ENCODE assay signal across 8 mouse cellular contexts in genomic region chr5:90365141-90365951, GRCm38 (mm10). TPM values are rescaled to one million over a fixed set of nuclear protein-coding genes. Genes with fewer than 3 reads are reported as not detected.
DNase-seq lines count a peak whose midpoint lies in the region; ATAC-seq and TF ChIP-seq lines count a peak whose summit lies in the region.

No protein-coding gene starts in this region.

- no peaks in the 10 kb centered on the region for H3K9me3 ChIP-seq in E14TG2a.4 (ENCODE audit: low read length)
- no peaks in the 10 kb centered on the region for H3K9me3 ChIP-seq in heart, embryonic 14.5 days (ENCODE audit: control insufficient read depth, low read length)
- no peaks in the 10 kb centered on the region for H3K9me3 ChIP-seq in liver, embryonic 16.5 days (replicated peaks; ENCODE audit: control insufficient read depth, low read length)
- no peaks in the 10 kb centered on the region for H3K9me3 ChIP-seq in neural tube, embryonic 11.5 days (ENCODE audit: control insufficient read depth, low read length)

- H3K27me3 ChIP-seq in E14TG2a.4 (ENCODE audit: insufficient read depth, low read length), result no peaks in the 10 kb centered on the region
- H3K27me3 ChIP-seq in heart, embryonic 14.5 days (ENCODE audit: control insufficient read depth, insufficient read depth, low read length), result no peaks in the 10 kb centered on the region
- H3K27me3 ChIP-seq in liver, embryonic 16.5 days (ENCODE audit: control insufficient read depth, insufficient read depth, low read depth, low read length), result no peaks in the 10 kb centered on the region
- no peaks in the 10 kb centered on the region for H3K27me3 ChIP-seq in neural tube, embryonic 11.5 days (ENCODE audit: control insufficient read depth, insufficient read depth, low read length)
- no peaks in the 10 kb centered on the region for H3K27me3 ChIP-seq in testis, adult 2 months (ENCODE audit: control insufficient read depth, insufficient read depth, low read length)

- H3K4me3 ChIP-seq in E14TG2a.4 (replicated peaks; ENCODE audit: low read length), result peak overlapping the region; percentile 94
- H3K4me3 ChIP-seq in brown adipose tissue, adult 24 weeks (ENCODE audit: insufficient read depth, low read depth, low read length), result peak overlapping the region; percentile 99
- H3K4me3 ChIP-seq in heart, embryonic 14.5 days (ENCODE audit: control insufficient read depth in 1 of 2, insufficient read depth in 1 of 2, low read depth in 1 of 2, low read length in 2 of 2), result peak overlapping the region; percentile 76 to 97
- H3K4me3 ChIP-seq in liver, embryonic 16.5 days (ENCODE audit: low read depth, low read length), result peak overlapping the region; percentile 95
- peak overlapping the region; percentile 91 for H3K4me3 ChIP-seq in neural tube, embryonic 11.5 days (ENCODE audit: low read depth, low read length)
- peak overlapping the region; percentile 96 for H3K4me3 ChIP-seq in testis, adult 2 months (ENCODE audit: control insufficient read depth, low read depth, low read length)

- H3K36me3 ChIP-seq in E14TG2a.4 (ENCODE audit: insufficient read depth, low read length), result peaks cover 32% of the 10 kb centered on the region
- H3K36me3 ChIP-seq in heart, embryonic 14.5 days (ENCODE audit: control insufficient read depth, insufficient read depth, low read length), result peaks cover 15% of the 10 kb centered on the region
- H3K36me3 ChIP-seq in liver, embryonic 16.5 days (ENCODE audit: control insufficient read depth, insufficient read depth), result no peaks in the 10 kb centered on the region
- H3K36me3 ChIP-seq in neural tube, embryonic 11.5 days (ENCODE audit: control insufficient read depth, insufficient read depth, low read length), result no peaks in the 10 kb centered on the region
- H3K36me3 ChIP-seq in testis, adult 2 months (ENCODE audit: control insufficient read depth, insufficient read depth, low read length), result no peaks in the 10 kb centered on the region

- 1% methylated on average over 51 of the region's 61 CpGs for WGBS in heart, embryonic 14.5 days
- under 1% methylated on average over 53 of the region's 61 CpGs for WGBS in liver, embryonic 16.5 days (ENCODE audit: insufficient replicate concordance)
- under 1% methylated on average over 50 of the region's 61 CpGs for WGBS in neural tube, embryonic 11.5 days

- peak; percentile 69 for ATAC-seq in erythroid progenitor cell, adult 5-6 weeks (replicated peaks; ENCODE audit: low FRiP score, poor library complexity, severe bottlenecking)
- peak; percentile 36; the same call in 1 of the 2 replicates for ATAC-seq in heart, embryonic 14.5 days (ENCODE audit: insufficient number of reproducible peaks, insufficient read depth, low FRiP score, low read depth)
- peak; percentile 25 for ATAC-seq in liver, embryonic 16.5 days (ENCODE audit: low read depth)
- ATAC-seq in neural tube, embryonic 11.5 days (ENCODE audit: insufficient read depth, low FRiP score, low TSS enrichment), result peak; percentile 53

- peak overlapping the region; percentile 78 for H3K27ac ChIP-seq in brown adipose tissue, adult 24 weeks (replicated peaks; ENCODE audit: low read depth, low read length)
- H3K27ac ChIP-seq in heart, embryonic 14.5 days (replicated peaks in 1 of 2; ENCODE audit: control insufficient read depth in 1 of 2, insufficient read depth in 1 of 2, low read depth in 2 of 2, low read length in 2 of 2), result peak overlapping the region; percentile 79 to 100
- peak overlapping the region; percentile 98 for H3K27ac ChIP-seq in liver, embryonic 16.5 days (ENCODE audit: low read length)
- peak overlapping the region; percentile 98 for H3K27ac ChIP-seq in neural tube, embryonic 11.5 days (ENCODE audit: low read depth, low read length)
- peak overlapping the region; percentile 90 for H3K27ac ChIP-seq in testis, adult 2 months (ENCODE audit: control insufficient read depth, insufficient read depth, low read depth, low read length)

- H3K4me2 ChIP-seq in heart, embryonic 14.5 days (ENCODE audit: low read length), result peak overlapping the region; percentile 82
- H3K4me2 ChIP-seq in liver, embryonic 16.5 days (ENCODE audit: low read depth, low read length), result peak overlapping the region; percentile 70
- peak overlapping the region; percentile 52 for H3K4me2 ChIP-seq in neural tube, embryonic 11.5 days (ENCODE audit: low read depth)

- TF ChIP-seq CTCF in E14TG2a.4 (conservative IDR thresholded peaks at IDR 0.05; ENCODE audit: low read length), result no peak
- TF ChIP-seq CTCF in testis, adult 2 months (IDR thresholded peaks at IDR 0.05; ENCODE audit: control insufficient read depth, insufficient read depth, insufficient replicate concordance, low read depth, low read length), result no peak

- DNase-seq in kidney, postnatal 25 days, result peak; percentile 60 to 79
- DNase-seq in neural tube, embryonic 11.5 days (ENCODE audit: low spot score), result peak; percentile 64

- TF ChIP-seq POLR2A in testis, adult 2 months (IDR thresholded peaks at IDR 0.05; ENCODE audit: control insufficient read depth, low read depth, low read length), result no peak

- peaks cover 43% of the 10 kb centered on the region for H3K4me1 ChIP-seq in E14TG2a.4 (replicated peaks; ENCODE audit: low read depth, low read length)
- no peaks in the 10 kb centered on the region; the same call in 1 of the 2 replicates for H3K4me1 ChIP-seq in brown adipose tissue, adult 24 weeks (ENCODE audit: control insufficient read depth, insufficient read depth, insufficient read length, low read length)
- peaks cover 0 to 30% of the 10 kb centered on the region in 2 experiments; a peak in 3 of 4 replicates for H3K4me1 ChIP-seq in heart, embryonic 14.5 days (ENCODE audit: control insufficient read depth in 2 of 2, insufficient read depth in 2 of 2, low read length in 2 of 2)
- peaks cover 5% of the 10 kb centered on the region for H3K4me1 ChIP-seq in liver, embryonic 16.5 days (ENCODE audit: control insufficient read depth, low read depth, low read length)
- peaks cover 14% of the 10 kb centered on the region for H3K4me1 ChIP-seq in neural tube, embryonic 11.5 days (ENCODE audit: control insufficient read depth, insufficient read depth, low read length)
- H3K4me1 ChIP-seq in testis, adult 2 months (ENCODE audit: control insufficient read depth, insufficient read depth, low read length), result peaks cover 3% of the 10 kb centered on the region

- peak overlapping the region; percentile 100 for H3K9ac ChIP-seq in heart, embryonic 14.5 days (ENCODE audit: low read length)
- peak overlapping the region; percentile 97 for H3K9ac ChIP-seq in liver, embryonic 16.5 days (ENCODE audit: low read depth, low read length)
- H3K9ac ChIP-seq in neural tube, embryonic 11.5 days (ENCODE audit: low read length), result peak overlapping the region; percentile 96

RNA-seq across cellular contexts. Expression of gene Ankrd17, which starts 1.0 kb away (rescaled TPM):
- polyA plus RNA-seq in brown adipose tissue, adult 24 weeks (2012; ENCODE audit: insufficient read depth, insufficient read length, missing spikeins), result 28.7 and 31.2 TPM in 2 replicates
- 105 and 121 TPM in 2 replicates for total RNA-seq in erythroid progenitor cell, adult 5-6 weeks (2015; ENCODE audit: low replicate concordance)
- total RNA-seq in erythroid progenitor cell, adult 5-6 weeks (2017; ENCODE audit: low replicate concordance), result 141 and 214 TPM in 2 replicates
- polyA plus RNA-seq in heart, embryonic 14.5 days (2014; fragmentation: Nextera tagmentation; extraction: Ambion mirVana), result 26.2 and 26.5 TPM in 2 replicates
- 7.8 and 8.2 TPM in 2 replicates for polyA plus RNA-seq in liver, embryonic 16.5 days (2015; fragmentation: Nextera tagmentation; extraction: Ambion mirVana)
- polyA plus RNA-seq in neural tube, embryonic 11.5 days (2014; fragmentation: Nextera tagmentation; extraction: Ambion mirVana), result 28.7 and 29.8 TPM in 2 replicates
- 15.7 and 18.2 TPM in 2 replicates for polyA plus RNA-seq in testis, adult 2 months (2012; rRNA removed)

RNA-seq across cellular contexts. Expression of gene Gm9958, which starts 1.7 kb away (rescaled TPM):
- polyA plus RNA-seq in brown adipose tissue, adult 24 weeks (2012; ENCODE audit: insufficient read depth, insufficient read length, missing spikeins), result 0.88 and 1.6 TPM in 2 replicates
- total RNA-seq in erythroid progenitor cell, adult 5-6 weeks (2015; ENCODE audit: low replicate concordance), result 4.6 TPM in 1 of 2 replicates, not detected in the other
- total RNA-seq in erythroid progenitor cell, adult 5-6 weeks (2017; ENCODE audit: low replicate concordance), result 0.51 and 6.3 TPM in 2 replicates
- 3.1 and 3.5 TPM in 2 replicates for polyA plus RNA-seq in heart, embryonic 14.5 days (2014; fragmentation: Nextera tagmentation; extraction: Ambion mirVana)
- polyA plus RNA-seq in liver, embryonic 16.5 days (2015; fragmentation: Nextera tagmentation; extraction: Ambion mirVana), result 1.5 and 1.8 TPM in 2 replicates
- 5.5 and 6.4 TPM in 2 replicates for polyA plus RNA-seq in neural tube, embryonic 11.5 days (2014; fragmentation: Nextera tagmentation; extraction: Ambion mirVana)
- 0.61 and 1.6 TPM in 2 replicates for polyA plus RNA-seq in testis, adult 2 months (2012; rRNA removed)

Comparison
In these comparisons a context has a peak if more than half of its experiments do, and no peak if none do; other contexts are left out.
1. Peak in every context shown above with its lines: DNase-seq, ATAC-seq, H3K4me3 ChIP-seq and H3K27ac ChIP-seq.